Mouse (Mus musculus) lung, adult 2 months (tissue): ENCODE data around the gene Hmga1b.

ENCODE experiments used
- CTCF ChIP-seq: fragments of 200-500 bp; IDR thresholded peaks from 2 replicates; pipeline ENCODE4 v1.5.1; 2011; ENCODE audit warnings: mild to moderate bottlenecking, low read length, control low read depth; ENCODE audit not compliant: insufficient read depth
- POLR2A ChIP-seq: fragments of 200-500 bp; IDR thresholded peaks from 2 replicates; pipeline ENCODE4 v1.6.1; 2011; ENCODE audit warnings: low read depth, mild to moderate bottlenecking, control low read depth, low read length, borderline replicate concordance; ENCODE audit errors: extremely low read depth

GRCm38 (mm10) chr11:120747974-120748373 lies 14.6 kb upstream of the Hmga1b start:
- TF ChIP-seq CTCF: no peak
- TF ChIP-seq POLR2A: no peak
